Mouse (Mus musculus) T-cell, adult 2 months (primary cell): ENCODE measurements around the gene Arhgef16.

ENCODE experiments used
- DNase-seq: peaks from one replicate; pipeline ENCODE4 v3.0.0; 2022; ENCODE audit warnings: low spot score

Gene Arhgef16

GRCm38 (mm10) chr4:154301466-154301881 lies at the start of gene Arhgef16:
Gene Arhgef16 (minus strand): TSS chr4:154301676.
- DNase-seq: no peak

- DNase-seq: no peak
These were observed 46.8 kb upstream of the Arhgef16 start for GRCm38 (mm10) chr4:154348197-154348786.

GRCm38 (mm10) chr4:154346731-154347522 lies 45.5 kb upstream of the Arhgef16 start:
- no peak for DNase-seq

- DNase-seq: no peak
These were observed 35.2 kb upstream of the Arhgef16 start for GRCm38 (mm10) chr4:154336650-154337049.

GRCm38 (mm10) chr4:154335761-154336160 lies 34.3 kb upstream of the Arhgef16 start, which contains the start of gene B230104I21Rik:
Gene B230104I21Rik (plus strand): TSS chr4:154336127.
- DNase-seq: no peak

GRCm38 (mm10) chr4:154334699-154335402 lies 33.4 kb upstream of the Arhgef16 start:
- peak; percentile 43 for DNase-seq

- no peak for DNase-seq
These were observed 31.8 kb upstream of the Arhgef16 start for GRCm38 (mm10) chr4:154333300-154333699.

GRCm38 (mm10) chr4:154331271-154331670 lies 29.8 kb upstream of the Arhgef16 start:
- DNase-seq: no peak

GRCm38 (mm10) chr4:154330001-154330400 lies 28.5 kb upstream of the Arhgef16 start:
- no peak for DNase-seq

GRCm38 (mm10) chr4:154328836-154329235 lies 27.4 kb upstream of the Arhgef16 start:
- peak; percentile 22 for DNase-seq

GRCm38 (mm10) chr4:154328431-154328830 lies 27.0 kb upstream of the Arhgef16 start:
- DNase-seq: no peak

- DNase-seq: no peak
These were observed 23.9 kb upstream of the Arhgef16 start for GRCm38 (mm10) chr4:154325410-154325809.

GRCm38 (mm10) chr4:154313622-154313967 lies 12.1 kb upstream of the Arhgef16 start:
- no peak for DNase-seq

GRCm38 (mm10) chr4:154312935-154313621 lies 11.6 kb upstream of the Arhgef16 start:
- DNase-seq: no peak

- DNase-seq: no peak
These were observed 10.8 kb upstream of the Arhgef16 start for GRCm38 (mm10) chr4:154312143-154312812.

- DNase-seq: no peak
These were observed 9.2 kb upstream of the Arhgef16 start for GRCm38 (mm10) chr4:154310576-154311262.

- no peak for DNase-seq
These were observed 7.7 kb upstream of the Arhgef16 start for GRCm38 (mm10) chr4:154309131-154309530.

- no peak for DNase-seq
These were observed 1.8 kb downstream of the Arhgef16 start for GRCm38 (mm10) chr4:154299541-154300271.

GRCm38 (mm10) chr4:154297761-154298160 lies 3.7 kb downstream of the Arhgef16 start:
- DNase-seq: no peak

- no peak for DNase-seq
These were observed 7.2 kb downstream of the Arhgef16 start for GRCm38 (mm10) chr4:154294262-154294731.
